Mouse (Mus musculus): ENCODE results near the gene Vmn1r167. TPM values are rescaled to one million over a fixed set of nuclear protein-coding genes. Genes with fewer than 3 reads are reported as not detected.

The Vmn1r167 gene
- polyA plus RNA-seq (2014; fragmentation: Illumina TruSeq; extraction: RNeasy Lipid Tissue Mini Kit (QIAGEN cat#74804); ENCODE audit: low read depth, low replicate concordance), result not detected

GRCm38 (mm10) chr7:23507106-23507505 lies at the start of gene Vmn1r167:
Gene Vmn1r167 (minus strand): TSS chr7:23507206.

DNA sequence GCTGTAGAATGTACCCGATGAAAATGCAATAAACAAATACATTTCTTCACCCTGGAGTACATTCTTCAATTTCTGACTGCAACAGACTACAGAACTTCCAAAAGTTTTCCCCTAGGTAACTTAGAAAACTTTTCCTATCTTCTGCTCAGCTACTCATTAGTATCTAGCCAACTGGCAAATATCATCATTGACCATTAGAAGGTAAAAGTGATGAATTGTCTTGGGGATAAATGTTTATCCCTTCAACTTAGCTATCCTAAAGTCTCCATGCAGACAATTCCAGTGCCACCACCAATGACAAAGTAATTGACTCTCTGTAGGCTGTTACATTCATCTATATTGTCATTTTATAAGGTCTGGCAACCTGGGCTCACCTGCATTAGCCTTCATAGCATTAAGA lies 32.4 kb upstream of the Vmn1r167 start, which contains the start of gene Vmn1r168:
Gene Vmn1r168, plus strand, starts transcription at position 301 of the 400 bp plus-strand sequence.

Other genes with a start within 250 kb of the Vmn1r167 start
- not detected for gene Gm6902, start 228.3 kb downstream of the Vmn1r167 start, polyA plus RNA-seq (2014; fragmentation: Illumina TruSeq; extraction: RNeasy Lipid Tissue Mini Kit (QIAGEN cat#74804); ENCODE audit: low read depth, low replicate concordance)
- gene Nlrp4e, start 206.0 kb downstream of the Vmn1r167 start, polyA plus RNA-seq (2014; fragmentation: Illumina TruSeq; extraction: RNeasy Lipid Tissue Mini Kit (QIAGEN cat#74804); ENCODE audit: low read depth, low replicate concordance), result not detected
- gene Nlrp5, start 121.3 kb downstream of the Vmn1r167 start, polyA plus RNA-seq (2014; fragmentation: Illumina TruSeq; extraction: RNeasy Lipid Tissue Mini Kit (QIAGEN cat#74804); ENCODE audit: low read depth, low replicate concordance), result not detected
- not detected for gene Vmn1r168, start 32.5 kb upstream of the Vmn1r167 start, polyA plus RNA-seq (2014; fragmentation: Illumina TruSeq; extraction: RNeasy Lipid Tissue Mini Kit (QIAGEN cat#74804); ENCODE audit: low read depth, low replicate concordance)
- gene Vmn1r169, start 68.3 kb upstream of the Vmn1r167 start, polyA plus RNA-seq (2014; fragmentation: Illumina TruSeq; extraction: RNeasy Lipid Tissue Mini Kit (QIAGEN cat#74804); ENCODE audit: low read depth, low replicate concordance), result not detected
- gene Vmn1r170, start 99.0 kb upstream of the Vmn1r167 start, polyA plus RNA-seq (2014; fragmentation: Illumina TruSeq; extraction: RNeasy Lipid Tissue Mini Kit (QIAGEN cat#74804); ENCODE audit: low read depth, low replicate concordance), result not detected
- gene Vmn1r171, start 123.5 kb upstream of the Vmn1r167 start, polyA plus RNA-seq (2014; fragmentation: Illumina TruSeq; extraction: RNeasy Lipid Tissue Mini Kit (QIAGEN cat#74804); ENCODE audit: low read depth, low replicate concordance), result not detected
- not detected for gene Vmn1r172, start 151.1 kb upstream of the Vmn1r167 start, polyA plus RNA-seq (2014; fragmentation: Illumina TruSeq; extraction: RNeasy Lipid Tissue Mini Kit (QIAGEN cat#74804); ENCODE audit: low read depth, low replicate concordance)
- not detected for gene Vmn1r173, start 193.5 kb upstream of the Vmn1r167 start, polyA plus RNA-seq (2014; fragmentation: Illumina TruSeq; extraction: RNeasy Lipid Tissue Mini Kit (QIAGEN cat#74804); ENCODE audit: low read depth, low replicate concordance)
- not detected for gene Vmn1r174, start 245.1 kb upstream of the Vmn1r167 start, polyA plus RNA-seq (2014; fragmentation: Illumina TruSeq; extraction: RNeasy Lipid Tissue Mini Kit (QIAGEN cat#74804); ENCODE audit: low read depth, low replicate concordance)